Mouse (Mus musculus) lung, adult 18-20 months (tissue): ENCODE data around the gene Cldn2.
"Not testable (repeated sequence)": the region's sequence is repeated elsewhere in the genome, so short reads cannot be mapped to it uniquely, and the experiment has no call there.

Source experiments
- DNase-seq, 2 experiments: peaks; one replicate each; pipeline ENCODE4 v3.0.0; 2022; ENCODE audit warnings: mixed read lengths in 2 of 2

Gene Cldn2

GRCm38 (mm10) chrX:139800406-139800878 lies at the start of gene Cldn2:
Cldn2 (plus strand) TSS chrX:139800828.
- peak in 1 of 2 experiments; percentile 38 for DNase-seq

GRCm38 (mm10) chrX:139751855-139752254 lies 48.8 kb upstream of the Cldn2 start:
- DNase-seq: peak; percentile 6 to 14

- not testable (repeated sequence) for DNase-seq
These were observed 42.0 kb upstream of the Cldn2 start for GRCm38 (mm10) chrX:139758634-139759033.

GRCm38 (mm10) chrX:139762546-139762945 lies 38.1 kb upstream of the Cldn2 start:
- peak in 1 of 2 experiments; percentile 11 for DNase-seq

- DNase-seq: no peak
These were observed 30.5 kb upstream of the Cldn2 start for GRCm38 (mm10) chrX:139769975-139770637.

GRCm38 (mm10) chrX:139774309-139775083 lies 26.1 kb upstream of the Cldn2 start:
- DNase-seq: peak in 1 of 2 experiments; percentile 42

- no peak for DNase-seq
These were observed 25.5 kb upstream of the Cldn2 start for GRCm38 (mm10) chrX:139775084-139775612.

GRCm38 (mm10) chrX:139777357-139777756 lies 23.3 kb upstream of the Cldn2 start:
- no peak for DNase-seq

- no peak for DNase-seq
These were observed 21.7 kb upstream of the Cldn2 start for GRCm38 (mm10) chrX:139778886-139779285.

GRCm38 (mm10) chrX:139779401-139779800 lies 21.2 kb upstream of the Cldn2 start:
- no peak for DNase-seq

- DNase-seq: no peak
These were observed 19.6 kb upstream of the Cldn2 start for GRCm38 (mm10) chrX:139780988-139781387.

- DNase-seq: no peak
These were observed 19.1 kb upstream of the Cldn2 start for GRCm38 (mm10) chrX:139781563-139781962.

GRCm38 (mm10) chrX:139782278-139783044 lies 18.2 kb upstream of the Cldn2 start, which contains the start of gene Ripply1:
Ripply1 (minus strand) TSS chrX:139782353.
- DNase-seq: no peak

GRCm38 (mm10) chrX:139783045-139783422 lies 17.6 kb upstream of the Cldn2 start:
- peak; percentile 34 to 68 for DNase-seq

GRCm38 (mm10) chrX:139785764-139786163 lies 14.9 kb upstream of the Cldn2 start:
- DNase-seq: peak; percentile 66 to 84

GRCm38 (mm10) chrX:139794072-139794845 lies 6.4 kb upstream of the Cldn2 start:
- no peak for DNase-seq

- DNase-seq: no peak
These were observed 4.6 kb upstream of the Cldn2 start for GRCm38 (mm10) chrX:139796037-139796436.

GRCm38 (mm10) chrX:139797875-139798274 lies 2.8 kb upstream of the Cldn2 start:
- peak in 1 of 2 experiments; percentile 25 for DNase-seq

GRCm38 (mm10) chrX:139799953-139800352 lies 675 bp upstream of the Cldn2 start:
- DNase-seq: no peak

- DNase-seq: no peak
These were observed 2.4 kb downstream of the Cldn2 start for GRCm38 (mm10) chrX:139803028-139803427.

- no peak for DNase-seq
These were observed 5.3 kb downstream of the Cldn2 start for GRCm38 (mm10) chrX:139805918-139806317.

- DNase-seq: no peak
These were observed 6.8 kb downstream of the Cldn2 start for GRCm38 (mm10) chrX:139807391-139807790.
